Mouse (Mus musculus) adrenal gland, adult 2 months (tissue): ENCODE results near the gene Mgat5b. TPM values are rescaled to one million over a fixed set of nuclear protein-coding genes. Genes with fewer than 3 reads are reported as not detected.

Source experiments
- DNase-seq: peaks from one replicate; pipeline ENCODE4 v3.0.0; 2021
- polyA plus RNA-seq: library from polyadenylated mRNA; depleted of rRNA; stranded (reverse); fragments of >200 nt; gene quantifications from 2 replicates; pipeline ENCODE4 v1.2.3, GENCODE M21; 2012; rRNA removed
- total RNA-seq, 2 experiments: library from RNA; stranded (reverse); gene quantifications; 2 replicates each; pipeline ENCODE4 v1.2.3; 2021

Mgat5b gene
- total and polyA plus RNA-seq, 3 experiments = 0.21 to 1.9 (median 0.92) TPM

GRCm38 (mm10) chr11:117031249-117031648 lies 112.6 kb downstream of the Mgat5b start:
- DNase-seq = no peak

GRCm38 (mm10) chr11:117035661-117036336 lies 117.1 kb downstream of the Mgat5b start:
- DNase-seq = no peak

Other genes with a start within 250 kb of the Mgat5b start
- gene St6galnac1, start 143.4 kb upstream of the Mgat5b start, total RNA-seq = under 1 TPM in 1 of 2 experiments, not detected in 1; 0.24 TPM
- 0.10 and 0.31 TPM in 2 replicates for gene St6galnac1, start 143.4 kb upstream of the Mgat5b start, polyA plus RNA-seq
- gene Mxra7, start 90.8 kb upstream of the Mgat5b start, total RNA-seq = 10 to 100 TPM; 37.2 to 78.7 TPM
- 282 and 392 TPM in 2 replicates for gene Mxra7, start 90.8 kb upstream of the Mgat5b start, polyA plus RNA-seq
- 10 to 100 TPM; 22.5 to 35.2 TPM for gene Mettl23, start 75.6 kb upstream of the Mgat5b start, total RNA-seq
- 25.9 and 26.6 TPM in 2 replicates for gene Mettl23, start 75.6 kb upstream of the Mgat5b start, polyA plus RNA-seq
- 10 to 100 TPM; 30.6 to 50.7 TPM for gene Jmjd6, start 75.4 kb upstream of the Mgat5b start, total RNA-seq
- 17.3 and 18.8 TPM in 2 replicates for gene Jmjd6, start 75.4 kb upstream of the Mgat5b start, polyA plus RNA-seq
- gene Mfsd11, start 66.4 kb upstream of the Mgat5b start, total RNA-seq = 10 to 100 TPM; 31.3 to 43.6 TPM
- 36.8 and 48.1 TPM in 2 replicates for gene Mfsd11, start 66.4 kb upstream of the Mgat5b start, polyA plus RNA-seq
- 100 to 1,000 TPM; 223 to 256 TPM for gene Srsf2, start 65.8 kb upstream of the Mgat5b start, total RNA-seq
- 693 and 1,121 TPM in 2 replicates for gene Srsf2, start 65.8 kb upstream of the Mgat5b start, polyA plus RNA-seq
- 100 to 1,000 TPM; 117 to 175 TPM for gene Sec14l1, start 196.3 kb downstream of the Mgat5b start, total RNA-seq
- gene Sec14l1, start 196.3 kb downstream of the Mgat5b start, polyA plus RNA-seq = 140 and 161 TPM in 2 replicates